Mouse (Mus musculus): ENCODE data around the gene B4galt7. TPM values are rescaled to one million over a fixed set of nuclear protein-coding genes. Genes with fewer than 3 reads are reported as not detected.

Gene B4galt7
- total RNA-seq, 2 experiments from 2014 or later: 9.6 to 10.4 TPM

DNA sequence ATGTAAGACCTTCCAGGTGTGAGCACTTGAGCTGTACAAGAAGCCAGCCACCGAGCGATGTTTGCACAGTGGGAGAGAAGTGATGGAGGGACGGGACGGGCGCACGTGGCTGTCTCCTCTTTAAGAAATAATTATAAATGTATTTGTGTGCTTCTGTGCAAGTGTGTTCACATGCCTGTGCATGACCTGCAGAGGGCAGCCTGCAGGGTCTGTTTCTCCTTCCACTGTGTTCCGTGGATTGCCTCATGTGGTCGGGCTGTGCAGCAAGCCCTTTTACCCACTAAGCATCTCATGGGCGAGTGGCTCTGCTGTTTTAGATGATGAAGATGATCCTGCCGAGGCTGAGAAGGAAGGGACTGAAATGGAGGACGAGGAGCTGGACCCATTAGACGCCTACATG, 50.4 kb downstream of the B4galt7 start:
- intact Hi-C loops (cut with DNase I): no loop called here
- no peak for DNase-seq (ENCODE audit: low spot score)

DNA sequence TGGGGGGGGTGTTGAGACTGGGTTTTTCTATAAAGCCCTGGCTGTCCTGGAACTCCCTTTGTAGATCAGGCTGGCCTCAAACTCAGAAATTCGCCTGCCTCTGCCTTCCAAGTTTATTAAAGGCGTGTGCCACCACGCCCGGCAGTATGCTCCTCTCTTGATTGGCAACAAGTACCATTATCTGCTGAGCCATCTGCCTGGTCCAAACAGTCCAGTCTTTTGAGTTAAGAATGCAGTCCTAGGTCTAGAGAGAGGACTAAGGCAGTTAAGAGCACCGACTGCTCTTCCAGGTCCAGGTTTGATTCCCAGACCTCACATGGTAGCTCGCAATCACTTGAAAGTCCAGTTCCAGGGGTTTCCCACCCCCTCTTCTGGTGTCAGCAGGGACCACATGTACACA, 51.3 kb downstream of the B4galt7 start:
- intact Hi-C loops (cut with DNase I): no loop called here
- DNase-seq (ENCODE audit: low spot score): no peak

Other genes with a start within 250 kb of the B4galt7 start
- gene Lman2, start 237.1 kb upstream of the B4galt7 start, total RNA-seq (2021): 10 to 100 TPM; 49.1 to 49.8 TPM
- gene Rgs14, start 230.2 kb upstream of the B4galt7 start, total RNA-seq (2021): under 1 TPM; 0.50 to 0.57 TPM
- gene Slc34a1, start 201.7 kb upstream of the B4galt7 start, total RNA-seq (2021): not detected
- gene Pfn3, start 184.7 kb upstream of the B4galt7 start, total RNA-seq (2021): not detected
- not detected for gene F12, start 173.1 kb upstream of the B4galt7 start, total RNA-seq (2021)
- 10 to 100 TPM; 17.5 to 18.6 TPM for gene Grk6, start 154.8 kb upstream of the B4galt7 start, total RNA-seq (2021)
- gene Prr7, start 135.6 kb upstream of the B4galt7 start, total RNA-seq (2021): 1 to 10 TPM in 1 of 2 experiments, under 1 TPM in 1; 0.56 to 1.2 TPM
- 10 to 100 TPM; 10.6 to 10.8 TPM for gene Dbn1, start 111.8 kb upstream of the B4galt7 start, total RNA-seq (2021)
- 10 to 100 TPM; 65.2 to 67.7 TPM for gene Pdlim7, start 86.2 kb upstream of the B4galt7 start, total RNA-seq (2021)
- 1 to 10 TPM; 2.2 to 2.3 TPM for gene Dok3, start 70.6 kb upstream of the B4galt7 start, total RNA-seq (2021)
- 10 to 100 TPM; 13.1 to 13.2 TPM for gene Ddx41, start 63.2 kb upstream of the B4galt7 start, total RNA-seq (2021)
- gene Fam193b, start 28.8 kb upstream of the B4galt7 start, total RNA-seq (2021): 10 to 100 TPM; 18.3 to 19.0 TPM
- gene Tmed9, start 26.2 kb upstream of the B4galt7 start, total RNA-seq (2021): 10 to 100 TPM; 86.3 to 94.2 TPM
- 10 to 100 TPM; 11.5 to 12.1 TPM for gene Caml, start 23.1 kb downstream of the B4galt7 start, total RNA-seq (2021)
- 10 to 100 TPM; 18.9 to 23.5 TPM for gene Ddx46, start 35.1 kb downstream of the B4galt7 start, total RNA-seq (2021)
- gene B230219D22Rik, start 93.2 kb downstream of the B4galt7 start, total RNA-seq (2021): 10 to 100 TPM; 41.1 to 44.9 TPM
- 10 to 100 TPM; 38.0 to 38.2 TPM for gene Txndc15, start 114.8 kb downstream of the B4galt7 start, total RNA-seq (2021)
- gene Pcbd2, start 127.5 kb downstream of the B4galt7 start, total RNA-seq (2021): 10 to 100 TPM; 38.2 to 42.5 TPM
- gene Catsper3, start 184.7 kb downstream of the B4galt7 start, total RNA-seq (2021): not detected
- not detected for gene Pitx1, start 236.3 kb downstream of the B4galt7 start, total RNA-seq (2021)

Data from heart, postnatal 25 days (tissue).